Mouse (Mus musculus): Measurements from ENCODE around the gene Elk1.

DNA sequence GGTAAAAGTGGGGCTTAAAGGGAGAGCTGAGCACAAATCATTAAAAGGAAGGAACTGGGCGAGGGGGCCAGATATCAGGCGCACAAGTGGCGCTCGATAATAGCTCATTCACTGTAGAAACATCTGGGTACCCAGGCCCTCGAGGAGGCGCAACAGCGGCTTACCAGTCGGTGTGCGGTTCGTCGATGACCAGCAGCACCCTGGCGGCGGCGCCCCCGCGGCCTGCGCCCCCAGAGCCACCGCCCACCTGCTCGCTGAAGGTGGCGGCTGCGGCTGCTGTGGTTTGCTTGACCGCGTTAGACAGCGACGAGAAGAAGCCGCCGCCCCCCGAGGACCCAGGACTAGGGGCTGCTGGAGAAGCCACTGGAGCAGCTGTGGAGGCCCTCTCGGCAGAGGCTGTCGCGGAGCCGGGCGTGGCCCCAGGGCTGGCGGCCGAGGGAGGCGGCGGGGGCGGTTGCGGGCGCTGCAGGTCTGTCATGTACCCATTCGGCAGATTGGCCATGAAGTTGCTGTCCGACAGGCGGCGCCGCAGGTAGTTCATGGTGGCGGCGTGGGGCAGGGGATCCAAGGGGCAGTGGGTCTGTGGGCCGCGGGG lies 30.1 kb downstream of the Elk1 start:
- TF ChIP-seq EP300 (IDR thresholded peaks at IDR 0.05; ENCODE audit: insufficient read depth, low read depth, low read length): no peak
- TF ChIP-seq POLR2A (IDR thresholded peaks at IDR 0.05; ENCODE audit: insufficient read depth, low read depth, low read length): no peak
- no peak for TF ChIP-seq CTCF (IDR thresholded peaks at IDR 0.05)
